Mouse (Mus musculus) left cerebral cortex, postnatal 36 days (tissue): ENCODE data around the gene Mlec. TPM values are rescaled to one million over a fixed set of nuclear protein-coding genes. Genes with fewer than 3 reads are reported as not detected.
"Not testable (repeated sequence)": the region's sequence is repeated elsewhere in the genome, so short reads cannot be mapped to it uniquely, and the experiment has no call there.

Source experiments
- DNase-seq, 2 experiments: peaks; one replicate each; pipeline ENCODE4 v3.0.0; 2021 to 2022; ENCODE audit warnings: low spot score in 2 of 2, mixed read lengths in 1 of 2
- intact Hi-C: fragments of 180-260 bp; cut with DNase I; formaldehyde crosslinking; loops from one replicate; pipeline ENCODE4 v1.15.1; 2025
- total RNA-seq, 2 experiments: library from RNA; stranded (reverse); gene quantifications; 2 replicates each; pipeline ENCODE4 v1.2.3; 2021

The Mlec gene
- total RNA-seq, 2 experiments from 2014 or later = 68.2 to 91.7 TPM

DNA sequence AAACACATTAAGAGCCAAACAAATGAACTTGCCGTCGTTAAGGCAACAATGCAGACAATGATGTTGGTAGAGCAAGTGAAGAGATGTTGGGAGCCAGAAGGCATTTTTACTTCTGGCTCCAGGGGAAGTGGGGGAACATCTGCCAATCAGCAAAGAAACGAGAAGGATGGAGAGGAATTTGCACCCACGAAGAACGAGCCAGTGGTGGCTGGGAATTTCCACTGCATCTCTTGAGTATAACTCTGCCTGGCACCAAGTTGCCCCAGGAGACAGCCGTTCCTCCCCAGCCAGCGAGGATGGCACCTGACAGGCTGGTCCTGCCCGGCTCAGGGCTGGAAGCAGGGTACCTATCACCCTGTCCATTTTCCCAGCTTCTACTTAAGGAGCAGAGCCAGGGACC, 24.9 kb upstream of the Mlec start:
- no peak for DNase-seq
- intact Hi-C loops = no loop called here

DNA sequence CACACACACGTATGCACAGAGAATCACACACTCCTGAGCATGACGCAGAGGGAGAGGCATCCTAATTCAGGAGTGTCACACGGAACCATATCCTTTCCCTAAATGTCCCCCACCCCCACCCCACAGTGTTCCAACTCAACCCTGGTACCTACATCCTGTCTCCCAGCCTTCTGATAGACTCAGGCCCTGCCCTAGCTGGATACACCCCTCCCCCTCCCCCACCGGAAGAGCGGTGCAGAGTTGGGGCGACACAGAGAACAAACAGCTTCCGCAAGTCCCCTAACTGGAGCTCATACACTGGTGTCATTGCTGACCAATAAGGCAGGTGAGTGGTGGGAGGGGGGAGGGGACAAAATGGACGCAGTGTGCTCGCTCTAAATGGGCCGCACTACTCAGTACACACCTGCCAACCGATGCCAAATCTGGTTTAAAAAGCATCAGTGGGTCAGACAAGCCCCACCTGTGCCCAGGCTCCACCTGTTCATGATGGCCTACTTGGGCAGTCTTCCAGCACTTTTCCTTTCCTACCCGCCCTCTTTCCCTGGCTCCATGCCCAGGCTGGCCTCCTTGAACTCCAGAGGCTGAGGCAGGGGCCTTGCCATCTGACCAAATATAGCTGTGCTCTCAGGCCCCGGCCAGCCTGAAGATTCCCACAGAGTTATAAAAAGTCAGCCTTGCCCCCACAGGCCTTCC, 23.4 kb upstream of the Mlec start:
- intact Hi-C loops = no loop called here
- DNase-seq = no peak

- intact Hi-C loops = no loop called here
- DNase-seq = no peak
Observed at GRCm38 (mm10) chr5:115179596-115179995, 21.6 kb upstream of the Mlec start.

- intact Hi-C loops = no loop called here
- no peak for DNase-seq
Observed at GRCm38 (mm10) chr5:115177866-115178265, 19.9 kb upstream of the Mlec start.

DNA sequence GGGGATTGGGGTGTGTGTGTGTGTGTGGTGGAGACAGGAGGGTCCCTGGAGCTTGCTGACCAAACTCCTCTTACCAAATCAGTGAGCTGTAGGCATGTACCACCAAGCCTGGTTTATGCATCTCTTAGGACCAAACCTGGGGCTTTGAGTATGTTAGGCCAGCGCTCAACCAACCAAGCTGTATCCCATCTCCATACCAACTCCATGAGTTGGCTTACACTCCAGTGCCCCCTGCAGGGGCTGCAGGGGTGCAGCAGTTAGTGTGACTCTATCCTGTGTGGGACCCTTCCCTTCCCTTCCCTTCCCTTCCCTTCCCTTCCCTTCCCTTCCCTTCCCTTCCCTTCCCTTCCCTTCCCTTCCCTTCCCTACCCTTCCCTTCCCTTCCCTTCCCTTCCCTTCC, 16.6 kb upstream of the Mlec start:
- no peak for DNase-seq
- intact Hi-C loops = no loop called here

DNA sequence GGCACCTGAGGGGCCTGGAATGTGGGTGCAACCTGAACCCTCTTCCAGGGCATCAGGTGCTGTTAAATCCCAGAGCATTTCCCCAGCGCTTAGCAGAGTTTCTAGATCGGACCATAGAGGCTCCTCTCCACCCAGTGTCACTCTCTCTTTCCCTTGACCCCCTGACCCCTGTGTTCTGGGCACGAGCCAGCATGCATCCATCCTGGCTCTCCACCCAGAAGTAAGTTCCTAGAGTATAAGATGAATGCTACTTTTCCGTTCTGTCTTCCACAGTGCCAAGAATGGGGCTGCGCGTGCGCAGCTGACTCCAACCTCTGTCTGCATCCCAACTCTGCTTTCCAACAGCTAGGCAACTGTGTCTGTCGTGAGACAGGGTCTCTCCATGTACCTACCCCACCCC, 12.2 kb upstream of the Mlec start:
- intact Hi-C loops = no loop called here

GRCm38 (mm10) chr5:115168641-115169415, 10.8 kb upstream of the Mlec start:
- DNase-seq = no peak
- intact Hi-C loops = no loop called here

More for the DNA sequence above, 12.2 kb upstream of the Mlec start:
- no peak for DNase-seq

GRCm38 (mm10) chr5:115167396-115167795, 9.4 kb upstream of the Mlec start:
- DNase-seq = no peak
- intact Hi-C loops = no loop called here

GRCm38 (mm10) chr5:115166815-115167194, 8.8 kb upstream of the Mlec start:
- no peak for DNase-seq
- intact Hi-C loops = no loop called here

DNA sequence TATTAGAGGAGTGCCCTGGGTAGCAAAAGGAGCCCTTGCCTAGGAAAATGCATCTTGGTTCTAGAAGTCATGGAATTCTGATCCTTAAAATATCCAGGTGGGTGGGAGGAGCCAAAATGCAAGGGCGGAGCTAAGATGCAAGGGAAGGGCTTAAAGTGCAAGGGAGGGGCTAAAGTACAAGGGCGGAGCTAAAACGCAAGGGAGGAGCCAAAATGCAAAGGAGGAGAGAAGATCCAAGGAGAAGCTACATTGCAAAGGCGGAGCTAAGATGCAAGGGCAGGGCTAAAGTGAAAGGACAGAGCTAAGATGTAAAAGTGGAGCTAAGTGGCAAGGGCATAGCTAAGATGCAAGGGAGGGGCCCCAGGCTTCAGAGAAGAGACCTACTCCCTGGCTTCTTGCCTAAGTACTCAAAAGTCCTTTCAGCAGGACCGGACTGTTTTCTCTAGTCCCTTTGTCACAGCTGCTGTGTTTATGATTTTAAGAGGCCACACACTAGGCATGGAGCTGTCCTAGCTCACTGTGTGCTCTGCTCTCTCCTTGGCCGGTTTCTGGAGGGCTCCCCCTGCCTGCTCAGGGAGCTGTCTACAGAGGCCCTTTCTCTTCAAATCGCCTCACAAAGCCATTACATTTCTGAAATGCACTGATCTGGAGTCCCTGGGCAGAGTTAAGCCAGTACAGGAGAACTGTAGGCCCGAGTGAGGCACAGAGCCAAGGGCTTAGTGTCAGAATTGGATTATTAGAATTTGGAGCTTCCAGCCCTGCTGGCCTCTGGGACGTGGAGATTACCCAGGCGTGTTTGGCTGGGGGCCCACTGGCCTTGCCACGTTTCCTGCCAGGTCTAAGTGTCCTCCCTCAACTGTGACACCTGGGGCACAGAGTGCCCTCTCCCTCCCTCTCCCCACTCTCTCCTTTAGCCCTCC, 8.2 kb upstream of the Mlec start:
- DNase-seq = no peak
- intact Hi-C loops = no loop called here

- intact Hi-C loops = no loop called here
- no peak for DNase-seq
Observed at GRCm38 (mm10) chr5:115165351-115165750, 7.4 kb upstream of the Mlec start.

- DNase-seq, intact Hi-C loops: not testable (repeated sequence)
Observed at GRCm38 (mm10) chr5:115164446-115164845, 6.5 kb upstream of the Mlec start.

- intact Hi-C loops = no loop called here
- DNase-seq = peak; percentile 48 to 49
Observed at GRCm38 (mm10) chr5:115163563-115163962, 5.6 kb upstream of the Mlec start.

GRCm38 (mm10) chr5:115161940-115162279, 3.9 kb upstream of the Mlec start:
- DNase-seq, intact Hi-C loops: not testable (repeated sequence)

GRCm38 (mm10) chr5:115161064-115161939, 3.3 kb upstream of the Mlec start:
- DNase-seq = no peak
- intact Hi-C loops = no loop called here

GRCm38 (mm10) chr5:115160655-115161054, 2.7 kb upstream of the Mlec start:
- DNase-seq = no peak
- intact Hi-C loops = no loop called here

DNA sequence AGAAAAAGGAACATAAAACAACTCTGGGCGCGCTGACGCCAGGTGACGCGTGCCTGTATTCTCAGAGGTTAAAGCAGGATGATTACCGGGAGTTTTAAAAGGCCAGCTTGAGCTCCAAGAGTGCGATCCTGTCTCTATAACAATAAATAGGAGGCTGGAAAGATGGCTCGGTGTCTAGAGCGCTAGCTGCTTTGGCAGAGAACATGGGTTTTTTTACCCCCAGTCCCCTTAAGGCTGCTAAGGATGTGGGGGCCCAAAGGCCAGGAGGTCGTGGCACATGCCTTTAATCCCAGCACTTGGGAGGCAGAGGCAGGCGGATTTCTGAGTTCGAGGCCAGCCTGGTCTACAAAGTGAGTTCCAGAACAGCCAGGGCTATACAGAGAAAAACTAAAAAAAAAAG, 1.2 kb upstream of the Mlec start:
- intact Hi-C loops = loop anchor here (2.0 kb wide), 1 partner anchor 34 kb away; no protein-coding TSS in a partner anchor
- no peak for DNase-seq

GRCm38 (mm10) chr5:115156933-115157589, 918 bp downstream of the Mlec start:
- DNase-seq = no peak
- intact Hi-C loops = no loop called here

- intact Hi-C loops = no loop called here
- no peak for DNase-seq
Observed at GRCm38 (mm10) chr5:115156401-115156800, 1.6 kb downstream of the Mlec start.
